Mouse (Mus musculus): ENCODE results near the gene Gm12184. TPM values are rescaled to one million over a fixed set of nuclear protein-coding genes. Genes with fewer than 3 reads are reported as not detected.

The Gm12184 gene
- total RNA-seq, 2 experiments from 2014 or later: 2.9 to 5.0 TPM

GRCm38 (mm10) chr11:48787455-48788211 lies 38.8 kb downstream of the Gm12184 start:
- intact Hi-C loops (cut with DNase I): no loop called here
- peak; percentile 44 to 46 for DNase-seq

GRCm38 (mm10) chr11:48782243-48782642 lies 44.2 kb downstream of the Gm12184 start:
- intact Hi-C loops (cut with DNase I): no loop called here
- no peak for DNase-seq

- peak in 1 of 2 experiments; percentile 51 for DNase-seq
- intact Hi-C loops (cut with DNase I): loop anchor here (10.0 kb wide), 1 partner anchor 175 kb away; no protein-coding TSS in a partner anchor
Observed at GRCm38 (mm10) chr11:48779450-48779849, 47.0 kb downstream of the Gm12184 start.

GRCm38 (mm10) chr11:48777303-48777702 lies 49.2 kb downstream of the Gm12184 start:
- DNase-seq: no peak
- intact Hi-C loops (cut with DNase I): loop anchor here (10.0 kb wide), 1 partner anchor 173 kb away; no protein-coding TSS in a partner anchor

- intact Hi-C loops (cut with DNase I): loop anchor here (10.0 kb wide), 1 partner anchor 172 kb away; no protein-coding TSS in a partner anchor
Observed at GRCm38 (mm10) chr11:48776664-48777063, 49.8 kb downstream of the Gm12184 start.

GRCm38 (mm10) chr11:48775483-48775882 lies 51.0 kb downstream of the Gm12184 start:
- intact Hi-C loops (cut with DNase I): loop anchor here (10.0 kb wide), 1 partner anchor 171 kb away; no protein-coding TSS in a partner anchor
- DNase-seq: peak; percentile 70 to 83

More at GRCm38 (mm10) chr11:48776664-48777063, 49.8 kb downstream of the Gm12184 start:
- no peak for DNase-seq

Other genes starting within 250 kb of the Gm12184 start
- 100 to 1,000 TPM; 530 to 563 TPM for gene Rack1, start 26.3 kb downstream of the Gm12184 start, total RNA-seq (2021)
- 10 to 100 TPM; 27.9 to 30.1 TPM for gene Trim41, start 9.3 kb downstream of the Gm12184 start, total RNA-seq (2021)
- gene Trim7, start 515 bp downstream of the Gm12184 start, total RNA-seq (2021): 10 to 100 TPM; 10.1 to 12.8 TPM
- gene Irgm1, start 45.0 kb upstream of the Gm12184 start, total RNA-seq (2021): 1 to 10 TPM; 6.5 to 9.5 TPM
- gene Gm5431, start 75.6 kb upstream of the Gm12184 start, total RNA-seq (2021): under 1 TPM; 0.50 to 0.65 TPM
- 1 to 10 TPM; 2.4 to 3.6 TPM for gene Psme2b, start 119.5 kb upstream of the Gm12184 start, total RNA-seq (2021)
- under 1 TPM; 0.14 to 0.17 TPM for gene Olfr56, start 152.2 kb upstream of the Gm12184 start, total RNA-seq (2021)
- 1 to 10 TPM; 3.4 to 4.7 TPM for gene 9930111J21Rik1, start 152.7 kb upstream of the Gm12184 start, total RNA-seq (2021)
- gene Gm12185, start 165.6 kb upstream of the Gm12184 start, total RNA-seq (2021): under 1 TPM; 0.17 to 0.45 TPM
- under 1 TPM; 0.53 to 0.55 TPM for gene Tgtp1, start 167.5 kb upstream of the Gm12184 start, total RNA-seq (2021)
- gene 9930111J21Rik2, start 224.6 kb upstream of the Gm12184 start, total RNA-seq (2021): 1 to 10 TPM; 6.8 to 7.3 TPM
- gene Tgtp2, start 237.6 kb upstream of the Gm12184 start, total RNA-seq (2021): not detected
- 1 to 10 TPM; 1.7 to 2.2 TPM for gene Ifi47, start 249.9 kb upstream of the Gm12184 start, total RNA-seq (2021)